Mouse (Mus musculus) testis, postnatal 14 days (tissue): ENCODE results near the gene Dedd2.
A peak's percentile ranks its signal among the peaks of the same experiment; 100 is the strongest.

ENCODE experiments used
- DNase-seq: peaks from one replicate; pipeline ENCODE4 v3.0.0; 2021; ENCODE audit warnings: low spot score

The Dedd2 gene

GRCm38 (mm10) chr7:25246079-25246758 is 25.8 kb upstream of the Dedd2 start:
- no peak for DNase-seq

GRCm38 (mm10) chr7:25244562-25245369 is 24.4 kb upstream of the Dedd2 start:
- no peak for DNase-seq

GRCm38 (mm10) chr7:25243361-25243760 is 22.9 kb upstream of the Dedd2 start:
- no peak for DNase-seq

GRCm38 (mm10) chr7:25241062-25241461 is 20.6 kb upstream of the Dedd2 start:
- DNase-seq: no peak

GRCm38 (mm10) chr7:25240631-25241030 is 20.2 kb upstream of the Dedd2 start:
- DNase-seq: no peak

- DNase-seq: peak; percentile 83
Observed at GRCm38 (mm10) chr7:25238829-25239623, 18.6 kb upstream of the Dedd2 start.

- peak; percentile 93 for DNase-seq
Observed at GRCm38 (mm10) chr7:25238015-25238706, 17.7 kb upstream of the Dedd2 start.

- DNase-seq: peak; percentile 98
Observed at GRCm38 (mm10) chr7:25237249-25238014, 17.0 kb upstream of the Dedd2 start, which contains the start of gene Gsk3a. TSS of gene Gsk3a (minus strand) at chr7:25237851.

GRCm38 (mm10) chr7:25235526-25235925 is 15.1 kb upstream of the Dedd2 start:
- no peak for DNase-seq

- DNase-seq: no peak
Observed at GRCm38 (mm10) chr7:25233061-25233460, 12.6 kb upstream of the Dedd2 start.

- DNase-seq: no peak
Observed at GRCm38 (mm10) chr7:25232101-25232648, 11.8 kb upstream of the Dedd2 start.

GRCm38 (mm10) chr7:25230690-25231285 is 10.4 kb upstream of the Dedd2 start:
- no peak for DNase-seq

- DNase-seq: no peak
Observed at GRCm38 (mm10) chr7:25227523-25228300, 7.3 kb upstream of the Dedd2 start.

GRCm38 (mm10) chr7:25222275-25222967 is 2.0 kb upstream of the Dedd2 start:
- DNase-seq: no peak

GRCm38 (mm10) chr7:25221102-25221883 is 878 bp upstream of the Dedd2 start, which contains the start of gene Zfp526:
TSS of gene Zfp526 (plus strand) at chr7:25221425.
- peak; percentile 96 for DNase-seq

GRCm38 (mm10) chr7:25219756-25220456 is 509 bp downstream of the Dedd2 start:
- peak; percentile 93 for DNase-seq

GRCm38 (mm10) chr7:25219416-25219750 is 1.0 kb downstream of the Dedd2 start:
- no peak for DNase-seq
